Mouse (Mus musculus): Measurements from ENCODE around the gene Wdtc1. TPM values are rescaled to one million over a fixed set of nuclear protein-coding genes. Genes with fewer than 3 reads are reported as not detected.
A peak's percentile ranks its signal among the peaks of the same experiment; 100 is the strongest.

Gene Wdtc1
- polyA plus RNA-seq, 1 experiment from 2014 or later: 21.8 TPM

- 80% methylated on average over 6 of the region's 6 CpGs for WGBS
- no peak for ATAC-seq
- Histone ChIP-seq H3K27ac (no peak overlapping the region), H3K9me3 (no peaks in the 10 kb centered on the region), H3K4me1 (replicated peaks) (peaks cover 59% of the 10 kb centered on the region), H3K27me3 (no peaks in the 10 kb centered on the region), H3K4me3 (replicated peaks) (peak overlapping the region; percentile 90), H3K9ac (replicated peaks) (peak overlapping the region; percentile 52), H3K36me3 (no peaks in the 10 kb centered on the region), H3K4me2 (replicated peaks) (peak overlapping the region; percentile 83)
Observed at GRCm38 (mm10) chr4:133372278-133372665, 19.0 kb upstream of the Wdtc1 start.

DNA sequence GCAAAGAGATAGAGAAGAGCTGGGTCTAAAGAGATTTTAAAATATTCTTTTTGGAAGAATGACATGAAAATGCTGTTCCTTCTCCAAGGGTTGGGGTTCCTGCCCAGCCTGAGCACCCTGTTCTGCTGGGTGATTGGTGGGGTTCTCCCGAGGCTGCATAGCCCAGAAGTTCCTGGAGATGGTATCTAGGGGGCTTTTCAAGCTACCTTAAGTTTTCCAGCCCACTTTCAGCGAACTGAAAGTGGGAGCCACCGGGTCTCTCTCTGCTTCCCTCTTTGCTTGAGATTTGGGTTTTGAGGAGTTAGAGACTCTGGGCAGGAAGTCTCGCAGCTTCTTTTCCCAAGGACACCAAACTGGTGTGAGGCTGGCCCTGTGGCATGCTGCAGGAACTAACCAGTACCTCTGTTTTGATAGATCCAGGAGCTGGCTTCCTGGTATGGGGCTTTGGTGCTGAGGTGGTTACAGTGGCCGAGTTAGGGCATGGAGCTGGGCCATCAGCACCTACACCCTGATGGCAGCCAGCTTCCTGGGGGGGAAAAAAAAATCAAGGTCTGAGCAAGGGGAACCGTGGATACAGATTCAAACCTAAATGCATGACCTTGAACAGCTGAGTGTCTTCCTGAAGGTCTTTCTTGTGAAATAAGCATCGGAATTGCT lies 18.5 kb upstream of the Wdtc1 start:
- Histone ChIP-seq H3K4me3 (replicated peaks) (peak overlapping the region; percentile 90), H3K36me3 (no peaks in the 10 kb centered on the region), H3K4me2 (replicated peaks) (peak overlapping the region; percentile 83), H3K9me3 (no peaks in the 10 kb centered on the region), H3K9ac (replicated peaks) (peak overlapping the region; percentile 95), H3K27ac (no peak overlapping the region), H3K27me3 (no peaks in the 10 kb centered on the region), H3K4me1 (replicated peaks) (peaks cover 58% of the 10 kb centered on the region)
- no peak for ATAC-seq
- whole genome bisulfite sequencing: 84% methylated on average over 7 of the region's 7 CpGs

DNA sequence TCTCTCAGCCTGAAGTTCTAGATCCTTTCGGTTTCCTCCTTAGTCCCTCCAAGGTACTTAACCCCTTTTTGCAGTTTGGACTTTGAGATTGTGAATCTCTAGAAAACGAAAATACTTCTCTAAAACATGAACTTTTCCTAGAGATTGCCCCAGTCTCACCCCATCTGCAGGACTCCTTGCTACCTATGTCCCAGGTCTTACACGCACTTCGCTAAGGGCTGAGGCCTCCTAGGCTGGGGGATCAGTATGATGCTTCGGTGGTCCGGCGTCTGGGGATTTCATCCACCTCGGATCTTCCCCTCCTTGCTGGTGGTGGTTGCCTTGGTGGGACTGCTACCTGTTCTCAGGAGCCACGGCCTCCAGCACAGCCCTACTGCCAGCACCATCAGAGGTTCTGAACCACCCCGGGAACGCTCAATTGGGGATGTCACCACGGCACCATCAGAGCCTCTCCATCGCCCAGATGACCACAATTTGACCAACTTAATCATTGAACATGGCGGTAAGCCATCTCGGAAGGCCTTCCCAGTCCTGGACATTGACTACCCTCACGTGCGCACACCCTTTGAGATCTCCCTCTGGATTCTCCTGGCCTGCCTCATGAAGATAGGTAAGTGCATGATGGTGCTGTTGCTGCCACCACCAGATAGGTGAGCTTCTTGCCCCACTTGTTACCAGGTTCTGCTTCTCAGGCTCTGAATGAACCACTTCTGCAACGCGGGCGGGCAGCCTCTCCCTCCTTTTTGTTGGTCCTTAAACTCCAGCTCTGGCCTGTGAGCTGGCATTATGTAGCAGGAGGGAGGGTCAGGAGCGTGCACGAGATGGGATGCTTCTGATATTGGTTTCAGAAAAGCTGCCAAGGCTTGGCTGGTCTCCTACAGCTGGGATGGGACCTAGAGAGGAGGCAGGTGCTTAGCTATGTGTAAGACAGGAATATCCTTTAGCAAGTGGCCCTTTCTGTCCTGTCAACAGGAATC lies 17.3 kb upstream of the Wdtc1 start:
- no peaks in the 10 kb centered on the region for H3K36me3 ChIP-seq
- H3K9me3 ChIP-seq: no peaks in the 10 kb centered on the region
- H3K9ac ChIP-seq (replicated peaks): peak overlapping the region; percentile 95
- H3K4me2 ChIP-seq (replicated peaks): peak overlapping the region; percentile 83
- no peak for ATAC-seq
- H3K27me3 ChIP-seq: no peaks in the 10 kb centered on the region
- H3K4me1 ChIP-seq (replicated peaks): peaks cover 50% of the 10 kb centered on the region
- peak overlapping the region; percentile 90 for H3K4me3 ChIP-seq (replicated peaks)
- H3K27ac ChIP-seq: no peak overlapping the region
- WGBS: 71% methylated on average over 22 of the region's 22 CpGs

DNA sequence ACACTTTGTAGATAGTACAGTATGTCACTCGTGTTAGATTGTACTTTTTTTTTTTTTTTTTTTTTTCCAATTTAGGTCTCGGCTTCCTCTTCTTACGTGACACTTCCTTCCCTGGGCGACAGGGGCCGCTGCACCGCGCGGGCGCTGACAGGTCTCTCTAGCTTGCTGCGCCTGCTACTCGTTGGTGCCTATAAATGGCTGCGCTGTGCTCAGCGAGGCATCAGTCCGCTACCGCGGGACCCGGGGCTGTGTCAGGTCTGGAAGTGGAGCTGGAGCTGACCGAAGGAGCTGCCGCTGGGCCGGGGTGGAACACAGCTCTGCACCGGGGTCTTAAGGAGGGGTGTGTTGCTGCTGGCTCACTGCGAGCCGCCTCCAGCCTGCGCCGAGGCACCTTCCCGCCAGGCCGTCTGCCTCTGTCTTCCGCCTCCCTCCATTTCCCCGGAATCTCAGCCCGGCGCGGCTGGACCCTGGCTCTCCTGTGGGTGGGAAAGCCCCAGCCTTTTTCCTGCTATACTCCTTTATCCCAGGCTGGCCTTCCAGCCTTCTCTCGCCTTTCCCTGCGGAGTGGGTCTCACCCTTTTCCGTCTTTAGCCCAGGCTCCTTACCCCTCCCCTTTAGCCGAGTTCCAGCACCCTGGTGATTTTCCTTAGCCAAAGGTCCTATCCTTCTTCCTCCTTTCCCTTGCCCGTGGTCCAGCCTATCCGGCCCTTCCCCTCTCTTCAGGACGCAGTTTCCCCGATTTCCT lies 16.4 kb upstream of the Wdtc1 start, which contains the start of gene Slc9a1:
Gene Slc9a1 (plus strand): TSS at position 154 of the 745 bp plus-strand sequence.
- H3K9ac ChIP-seq (replicated peaks): peak within 1 kb of the TSS; percentile 95
- no peaks in the 10 kb centered on the region for H3K27me3 ChIP-seq
- no peaks in the 10 kb centered on the region for H3K9me3 ChIP-seq
- WGBS: under 1% methylated on average over 40 of the region's 40 CpGs
- H3K4me1 ChIP-seq (replicated peaks): peaks cover 46% of the 10 kb centered on the region
- no peaks in the 10 kb centered on the region for H3K36me3 ChIP-seq
- H3K27ac ChIP-seq: peak within 1 kb of the TSS; percentile 83
- peak; percentile 96 for ATAC-seq
- H3K4me3 ChIP-seq (replicated peaks): peak within 1 kb of the TSS; percentile 90
- peak within 1 kb of the TSS; percentile 83 for H3K4me2 ChIP-seq (replicated peaks)

DNA sequence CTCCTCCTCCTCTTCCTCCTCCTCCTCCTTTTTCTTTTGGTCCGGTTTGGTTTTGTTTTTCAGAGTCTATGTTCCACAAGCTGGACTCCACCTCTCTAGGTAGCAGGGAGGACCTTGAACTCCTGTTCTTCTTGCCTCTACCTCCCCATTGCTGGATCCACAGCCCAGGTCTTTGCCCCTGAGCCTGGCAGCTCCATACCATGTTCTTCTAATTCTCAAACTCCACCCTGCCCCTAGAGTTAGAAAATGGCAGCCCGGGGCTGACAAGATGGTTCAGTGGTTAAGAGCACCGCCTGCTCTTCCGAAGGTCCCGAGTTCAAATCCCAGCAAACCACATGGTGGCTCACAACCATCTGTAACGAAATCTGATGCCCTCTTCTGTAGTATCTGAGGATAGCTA lies 1.4 kb upstream of the Wdtc1 start:
- Histone ChIP-seq H3K9me3 (no peaks in the 10 kb centered on the region), H3K9ac (replicated peaks) (no peak overlapping the region), H3K36me3 (no peaks in the 10 kb centered on the region), H3K4me3 (replicated peaks) (no peak overlapping the region), H3K4me2 (replicated peaks) (no peak overlapping the region), H3K27ac (no peak overlapping the region), H3K27me3 (no peaks in the 10 kb centered on the region), H3K4me1 (replicated peaks) (no peaks in the 10 kb centered on the region)
- ATAC-seq: no peak
- 94% methylated on average over 5 of the region's 6 CpGs for WGBS

DNA sequence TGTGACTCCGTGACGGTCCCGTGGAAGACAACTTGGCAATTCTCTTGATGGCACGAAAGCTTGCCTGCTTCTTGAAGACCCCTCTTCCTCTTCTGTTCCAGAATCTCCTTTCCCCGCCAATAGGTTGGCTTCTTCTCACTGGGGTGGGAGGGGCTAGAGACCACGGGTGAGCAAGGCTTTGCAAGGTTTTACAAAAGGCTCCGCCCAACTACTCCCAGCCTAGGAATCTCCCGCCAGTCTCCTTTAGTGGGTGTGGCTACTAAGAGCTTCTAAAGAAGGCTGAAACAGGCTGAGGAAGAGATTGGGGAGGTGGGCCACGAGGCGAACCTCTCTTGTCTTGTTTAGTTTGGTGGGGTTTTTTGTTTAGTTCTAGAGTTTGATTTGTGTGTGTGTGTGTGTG lies 484 bp downstream of the Wdtc1 start:
- H3K9ac ChIP-seq (replicated peaks): no peak overlapping the region
- 71% methylated on average over 10 of the region's 10 CpGs for WGBS
- H3K36me3 ChIP-seq: no peaks in the 10 kb centered on the region
- no peak for ATAC-seq
- H3K4me2 ChIP-seq (replicated peaks): no peak overlapping the region
- no peak overlapping the region for H3K27ac ChIP-seq
- H3K4me1 ChIP-seq (replicated peaks): no peaks in the 10 kb centered on the region
- no peaks in the 10 kb centered on the region for H3K9me3 ChIP-seq
- no peaks in the 10 kb centered on the region for H3K27me3 ChIP-seq
- no peak overlapping the region for H3K4me3 ChIP-seq (replicated peaks)

DNA sequence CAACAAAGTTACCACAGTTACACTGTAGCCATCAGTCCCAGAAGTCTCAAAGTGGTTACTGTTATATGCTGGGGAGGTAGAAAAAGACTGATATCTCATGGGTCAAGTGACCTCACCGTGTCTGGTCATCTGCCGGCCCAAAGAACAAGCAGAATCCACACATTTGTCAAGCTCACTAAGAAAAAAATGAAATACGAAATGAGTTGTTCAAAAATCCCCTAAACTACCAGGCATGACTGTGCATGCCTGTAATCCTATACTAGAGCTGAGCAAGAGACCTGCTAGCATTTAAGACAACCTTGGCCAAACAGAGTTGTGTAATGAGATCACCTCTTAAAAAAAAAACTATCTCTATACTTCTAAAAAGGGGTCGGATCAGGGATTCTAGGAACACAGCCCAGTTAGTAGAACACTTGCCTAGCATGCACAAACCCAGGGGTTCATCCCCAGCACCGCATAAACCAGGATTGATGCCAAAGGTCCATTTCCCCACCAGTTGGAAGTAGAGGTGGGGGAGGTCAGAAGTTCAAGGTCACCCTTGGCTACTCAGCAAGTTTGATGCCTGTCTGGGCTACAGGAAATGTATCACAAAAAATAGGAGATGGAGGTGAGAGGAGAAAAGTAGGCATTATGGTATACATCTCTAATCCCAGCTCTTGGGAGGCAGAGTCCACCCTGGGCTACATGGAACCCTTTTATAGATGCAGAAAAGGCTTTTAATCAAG lies 5.1 kb downstream of the Wdtc1 start:
- 87% methylated on average over 5 of the region's 5 CpGs for WGBS
- no peak for ATAC-seq
- Histone ChIP-seq H3K9me3 (no peaks in the 10 kb centered on the region), H3K9ac (replicated peaks) (no peak overlapping the region), H3K4me1 (replicated peaks) (no peaks in the 10 kb centered on the region), H3K27ac (no peak overlapping the region), H3K4me3 (replicated peaks) (no peak overlapping the region), H3K4me2 (replicated peaks) (no peak overlapping the region), H3K36me3 (no peaks in the 10 kb centered on the region), H3K27me3 (0 out of 2 replicates have a peak, but pooled peaks cover 5% of the 10 kb centered on the region)

DNA sequence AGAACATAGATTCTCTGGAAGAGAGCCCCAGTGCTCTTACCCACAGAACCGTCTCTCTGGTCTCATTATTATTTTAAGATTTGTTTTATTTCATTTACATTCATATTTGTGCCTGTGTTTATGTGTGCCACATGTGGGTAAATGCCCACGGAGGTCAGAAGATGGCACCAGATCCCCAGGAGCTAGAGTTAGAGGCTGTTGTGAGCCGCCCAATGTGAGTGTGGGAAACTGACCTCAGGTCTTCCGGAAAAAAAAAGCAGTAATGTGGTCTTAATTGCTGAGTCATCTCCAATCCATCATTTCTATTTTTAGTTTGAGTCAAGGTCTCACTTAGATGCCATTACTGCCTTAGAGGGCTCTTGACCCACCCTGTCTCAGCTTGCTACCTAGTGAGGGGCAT lies 5.7 kb downstream of the Wdtc1 start:
- ATAC-seq: no peak
- H3K4me2 ChIP-seq (replicated peaks): no peak overlapping the region
- H3K36me3 ChIP-seq: no peaks in the 10 kb centered on the region
- no peak overlapping the region for H3K9ac ChIP-seq (replicated peaks)
- 0 out of 2 replicates have a peak, but pooled peaks cover 9% of the 10 kb centered on the region for H3K27me3 ChIP-seq
- H3K4me1 ChIP-seq (replicated peaks): no peaks in the 10 kb centered on the region
- WGBS: 69% methylated on average over 4 of the region's 4 CpGs
- H3K27ac ChIP-seq: no peak overlapping the region
- no peaks in the 10 kb centered on the region for H3K9me3 ChIP-seq
- no peak overlapping the region for H3K4me3 ChIP-seq (replicated peaks)

GRCm38 (mm10) chr4:133346577-133346976 lies 6.7 kb downstream of the Wdtc1 start:
- H3K4me2 ChIP-seq (replicated peaks): no peak overlapping the region
- no peak for ATAC-seq
- H3K27ac ChIP-seq: no peak overlapping the region
- no peaks in the 10 kb centered on the region for H3K36me3 ChIP-seq
- H3K27me3 ChIP-seq: 0 out of 2 replicates have a peak, but pooled peaks cover 9% of the 10 kb centered on the region
- no peaks in the 10 kb centered on the region for H3K4me1 ChIP-seq (replicated peaks)
- no peak overlapping the region for H3K9ac ChIP-seq (replicated peaks)
- no peaks in the 10 kb centered on the region for H3K9me3 ChIP-seq
- H3K4me3 ChIP-seq (replicated peaks): no peak overlapping the region
- 82% methylated on average over 4 of the region's 4 CpGs for WGBS

- no peak for ATAC-seq
- H3K4me1 ChIP-seq (replicated peaks): no peaks in the 10 kb centered on the region
Observed at GRCm38 (mm10) chr4:133345702-133346101, 7.6 kb downstream of the Wdtc1 start.

DNA sequence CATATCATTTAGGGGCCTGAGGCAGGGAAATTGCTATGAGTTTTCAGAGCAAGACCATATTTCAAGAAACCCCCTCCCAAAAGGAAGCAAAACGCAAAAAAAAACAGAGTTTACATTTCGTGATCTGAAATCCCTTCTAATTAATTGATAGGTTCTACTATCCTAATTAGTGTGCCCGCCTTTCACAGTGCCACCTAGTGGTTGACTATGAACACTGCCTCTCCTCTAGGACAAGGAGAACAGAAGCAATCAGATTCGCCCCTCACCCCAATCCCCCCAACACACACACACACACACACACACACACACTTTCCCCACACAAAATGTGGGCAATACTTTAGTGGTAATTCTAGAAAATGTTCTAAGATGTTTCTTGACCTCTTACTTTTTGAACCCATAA lies 9.2 kb downstream of the Wdtc1 start:
- WGBS: 17% methylated on average over 4 of the region's 4 CpGs
- no peak overlapping the region for H3K4me3 ChIP-seq (replicated peaks)
- no peak overlapping the region for H3K4me2 ChIP-seq (replicated peaks)
- H3K9me3 ChIP-seq: no peaks in the 10 kb centered on the region
- H3K9ac ChIP-seq (replicated peaks): no peak overlapping the region
- H3K27me3 ChIP-seq: 0 out of 2 replicates have a peak, but pooled peaks cover 9% of the 10 kb centered on the region
- H3K27ac ChIP-seq: no peak overlapping the region
- no peaks in the 10 kb centered on the region for H3K36me3 ChIP-seq
- H3K4me1 ChIP-seq (replicated peaks): no peaks in the 10 kb centered on the region; the same call in 1 of the 2 replicates
- ATAC-seq: no peak

More at GRCm38 (mm10) chr4:133345702-133346101, 7.6 kb downstream of the Wdtc1 start:
- Histone ChIP-seq H3K27me3 (0 out of 2 replicates have a peak, but pooled peaks cover 9% of the 10 kb centered on the region), H3K27ac (no peak overlapping the region), H3K9ac (replicated peaks) (no peak overlapping the region), H3K9me3 (no peaks in the 10 kb centered on the region), H3K36me3 (no peaks in the 10 kb centered on the region), H3K4me3 (replicated peaks) (no peak overlapping the region), H3K4me2 (replicated peaks) (no peak overlapping the region)
- WGBS: 90% methylated on average over 6 of the region's 6 CpGs
